Mouse (Mus musculus) heart, postnatal 25 days (tissue): ENCODE measurements around the gene Crhr2. TPM values are rescaled to one million over a fixed set of nuclear protein-coding genes. Genes with fewer than 3 reads are reported as not detected.

Source experiments
- DNase-seq: peaks from one replicate; pipeline ENCODE4 v3.0.0; 2022; ENCODE audit warnings: low spot score
- intact Hi-C: fragments of 180-260 bp; cut with DNase I; formaldehyde crosslinking; loops from one replicate; pipeline ENCODE4 v1.15.1; 2025
- total RNA-seq, 2 experiments: library from RNA; stranded (reverse); gene quantifications; 2 replicates each; pipeline ENCODE4 v1.2.3; 2021

Crhr2 gene
- total RNA-seq, 2 experiments from 2014 or later = 20.3 to 20.5 TPM

- intact Hi-C loops = no loop called here
- no peak for DNase-seq
Observed at GRCm38 (mm10) chr6:55060241-55060825, 72.5 kb downstream of the Crhr2 start.

- intact Hi-C loops = no loop called here
- no peak for DNase-seq
Observed at GRCm38 (mm10) chr6:55057427-55057826, 75.4 kb downstream of the Crhr2 start.

- no peak for DNase-seq
- intact Hi-C loops = no loop called here
Observed at GRCm38 (mm10) chr6:55054491-55054890, 78.3 kb downstream of the Crhr2 start.

- intact Hi-C loops = no loop called here
- DNase-seq = no peak
Observed at GRCm38 (mm10) chr6:55049186-55049585, 83.6 kb downstream of the Crhr2 start.

- intact Hi-C loops = no loop called here
- no peak for DNase-seq
Observed at GRCm38 (mm10) chr6:55045326-55045725, 87.5 kb downstream of the Crhr2 start.

GRCm38 (mm10) chr6:55044542-55044941 lies 88.3 kb downstream of the Crhr2 start:
- intact Hi-C loops = no loop called here

GRCm38 (mm10) chr6:55043206-55043605 lies 89.6 kb downstream of the Crhr2 start:
- DNase-seq = no peak
- intact Hi-C loops = no loop called here

More at GRCm38 (mm10) chr6:55044542-55044941, 88.3 kb downstream of the Crhr2 start:
- DNase-seq = no peak

Other genes with a start within 250 kb of the Crhr2 start
- 10 to 100 TPM; 17.1 to 19.6 TPM for gene Nod1, start 160.4 kb downstream of the Crhr2 start, total RNA-seq
- gene Ggct, start 140.1 kb downstream of the Crhr2 start, total RNA-seq = 10 to 100 TPM; 21.8 to 26.1 TPM
- gene Gars, start 95.0 kb downstream of the Crhr2 start, total RNA-seq = 10 to 100 TPM; 57.5 to 61.3 TPM
- gene Inmt, start 42.0 kb upstream of the Crhr2 start, total RNA-seq = 10 to 100 TPM in 1 of 2 experiments, 1 to 10 TPM in 1; 9.5 to 10.2 TPM
- 1 to 10 TPM; 4.1 to 4.4 TPM for gene Mindy4, start 70.4 kb upstream of the Crhr2 start, total RNA-seq
- 100 to 1,000 TPM; 426 to 457 TPM for gene Aqp1, start 203.4 kb upstream of the Crhr2 start, total RNA-seq
- not detected for gene Ghrhr, start 243.3 kb upstream of the Crhr2 start, total RNA-seq